Mouse (Mus musculus): ENCODE data around the gene Actrt1. TPM values are rescaled to one million over a fixed set of nuclear protein-coding genes. Genes with fewer than 3 reads are reported as not detected.

Actrt1 gene
- not detected in 2 replicates for polyA plus RNA-seq (2012; rRNA removed)

DNA sequence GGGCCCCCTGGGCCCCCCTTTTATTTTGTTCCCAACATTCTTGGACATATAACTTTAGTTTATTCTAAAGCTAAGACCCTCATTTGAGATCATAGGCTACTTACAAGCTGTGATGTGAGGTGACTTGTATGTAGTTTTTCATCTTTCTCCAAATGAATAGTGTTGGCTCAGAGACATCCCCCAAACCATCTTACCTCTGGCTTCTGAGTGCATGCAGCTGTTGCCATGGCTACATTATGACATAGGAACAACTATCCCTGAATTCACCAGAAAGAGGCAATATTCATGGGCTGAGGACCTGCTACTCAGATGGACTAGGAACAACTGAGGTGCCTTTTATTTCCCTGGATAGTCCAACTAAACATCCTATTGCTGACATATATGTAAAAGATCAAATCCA lies at the start of gene Actrt1:
TSS of gene Actrt1 (plus strand) at position 301 of the 400 bp plus-strand sequence.
- DNase-seq (ENCODE audit: low read depth) = no peak

DNA sequence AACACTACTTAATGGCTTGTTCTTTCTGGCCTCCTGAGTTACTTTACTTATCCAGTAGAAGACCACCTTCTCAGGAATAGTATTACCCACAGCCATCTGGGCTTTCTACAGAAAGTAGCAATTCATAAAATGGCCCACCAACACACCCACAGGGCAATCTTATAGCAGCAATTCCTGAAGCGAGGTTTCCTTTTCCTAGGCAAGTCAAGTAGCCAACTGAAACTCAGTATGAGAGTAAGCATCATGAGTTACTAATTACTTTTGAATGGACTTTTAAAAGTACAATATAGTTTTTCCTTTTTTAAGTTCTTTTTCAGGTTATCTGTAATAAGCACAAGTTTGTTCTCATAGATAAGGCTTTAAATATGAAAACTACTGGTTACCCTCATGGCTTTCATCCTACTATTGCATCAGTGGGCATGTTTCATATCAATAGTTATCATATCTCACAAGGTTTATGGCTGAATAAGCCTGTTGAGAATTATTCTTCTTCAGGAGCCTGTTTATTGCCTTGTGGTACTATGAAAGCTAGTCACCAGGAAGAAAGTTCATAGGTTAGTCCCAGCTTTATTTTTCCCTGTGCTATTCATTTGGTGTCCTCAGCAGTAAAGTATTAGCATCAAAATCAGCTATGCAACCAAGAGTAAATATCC lies 2.8 kb downstream of the Actrt1 start:
- no peak for DNase-seq (ENCODE audit: low read depth)

Data from gonadal fat pad, adult 2 months (tissue).